Mouse (Mus musculus): ENCODE results near the gene Zfpm1. TPM values are rescaled to one million over a fixed set of nuclear protein-coding genes. Genes with fewer than 3 reads are reported as not detected.
"Not testable (repeated sequence)": the region's sequence is repeated elsewhere in the genome, so short reads cannot be mapped to it uniquely, and the experiment has no call there.

Gene Zfpm1
- polyA plus RNA-seq, 1 experiment = 24.6 TPM

- DNase-seq (ENCODE audit: low read depth, low spot score) = no peak
- 52% methylated on average over 7 of the region's 7 CpGs for WGBS
These were observed 37.8 kb downstream of the Zfpm1 start for GRCm38 (mm10) chr8:122319708-122320075.

GRCm38 (mm10) chr8:122320541-122320940 is 38.6 kb downstream of the Zfpm1 start:
- no peak for DNase-seq (ENCODE audit: low read depth, low spot score)
- WGBS = 66% methylated on average over 3 of the region's 3 CpGs

DNA sequence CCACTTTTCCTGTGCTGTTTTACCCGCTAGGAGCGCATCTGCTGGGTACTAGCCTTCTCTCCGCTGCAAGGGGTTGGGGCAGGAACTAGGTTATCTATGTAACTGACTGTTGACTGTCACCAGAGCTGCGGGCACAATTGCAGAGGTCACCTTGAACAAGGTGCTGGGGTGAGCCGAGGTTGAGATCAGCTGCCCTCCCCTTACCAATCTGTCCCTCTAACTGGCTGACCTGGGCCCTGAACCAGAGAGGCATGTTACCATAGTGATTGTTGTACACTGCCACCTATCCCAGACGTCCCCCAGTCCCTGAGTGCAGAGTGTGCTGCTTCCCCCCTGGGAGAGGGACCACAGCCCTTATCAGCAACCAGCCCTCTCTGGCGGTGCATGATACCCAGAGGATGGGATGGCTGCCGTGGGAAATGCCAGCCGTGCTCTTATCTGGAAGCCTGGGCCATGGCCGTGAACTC is 39.5 kb downstream of the Zfpm1 start:
- WGBS = 85% methylated on average over 10 of the region's 10 CpGs
- no peak for DNase-seq (ENCODE audit: low read depth, low spot score)

DNA sequence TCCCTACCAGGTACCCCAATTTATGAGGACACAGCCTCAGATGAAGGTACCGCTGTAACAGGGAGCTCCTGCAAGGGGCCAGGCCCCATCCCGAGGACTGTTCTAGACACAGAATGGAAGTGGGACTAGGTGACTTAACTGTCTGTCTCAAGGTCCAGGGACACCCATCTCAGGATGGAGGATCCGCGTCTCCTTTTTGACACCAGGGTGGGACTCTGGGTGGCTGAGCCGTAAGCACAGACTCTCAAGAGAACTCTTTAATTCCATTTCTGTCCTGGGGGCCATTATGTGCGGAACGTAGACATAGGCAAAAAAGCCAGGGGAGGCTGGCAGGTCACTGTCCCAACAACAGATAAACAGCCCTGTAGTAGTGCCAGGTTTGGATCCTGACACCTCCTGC is 40.2 kb downstream of the Zfpm1 start:
- DNase-seq (ENCODE audit: low read depth, low spot score) = no peak
- 92% methylated on average over 7 of the region's 7 CpGs for WGBS

GRCm38 (mm10) chr8:122322792-122323191 is 40.9 kb downstream of the Zfpm1 start:
- no peak for DNase-seq (ENCODE audit: low read depth, low spot score)
- WGBS = 67% methylated on average over 11 of the region's 11 CpGs

DNA sequence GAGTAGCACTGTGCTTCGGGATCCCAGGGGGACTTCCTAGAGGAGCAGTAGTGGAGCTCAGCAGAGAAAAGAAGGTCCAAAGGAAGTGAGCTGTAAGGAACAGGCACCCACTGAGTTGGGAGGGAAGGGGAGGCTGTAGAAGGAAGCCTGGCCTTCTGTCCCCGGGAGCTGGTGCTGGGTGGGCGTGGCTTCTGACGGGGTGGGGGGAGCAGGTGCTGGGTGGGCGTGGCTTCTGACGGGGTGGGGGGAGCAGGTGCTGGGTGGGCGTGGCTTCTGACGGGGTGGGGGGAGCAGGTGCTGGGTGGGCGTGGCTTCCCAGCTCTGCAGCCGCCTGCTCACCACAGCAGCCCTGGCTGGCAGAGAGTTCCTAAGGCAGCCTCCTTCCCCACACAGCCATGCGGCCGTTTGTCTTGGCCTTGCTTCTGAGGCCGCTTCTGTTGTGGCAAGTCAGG is 42.0 kb downstream of the Zfpm1 start:
- 18% methylated on average over 13 of the region's 13 CpGs for WGBS
- DNase-seq (ENCODE audit: low read depth, low spot score) = not testable (repeated sequence)

GRCm38 (mm10) chr8:122325196-122325595 is 43.3 kb downstream of the Zfpm1 start:
- WGBS = 82% methylated on average over 2 of the region's 2 CpGs
- DNase-seq (ENCODE audit: low read depth, low spot score) = no peak

GRCm38 (mm10) chr8:122326114-122326542 is 44.2 kb downstream of the Zfpm1 start:
- DNase-seq (ENCODE audit: low read depth, low spot score) = no peak
- 89% methylated on average over 14 of the region's 14 CpGs for WGBS

GRCm38 (mm10) chr8:122329072-122329471 is 47.1 kb downstream of the Zfpm1 start:
- 86% methylated on average over 8 of the region's 8 CpGs for WGBS
- DNase-seq (ENCODE audit: low read depth, low spot score) = no peak

GRCm38 (mm10) chr8:122329553-122330239 is 47.8 kb downstream of the Zfpm1 start:
- DNase-seq (ENCODE audit: low read depth, low spot score) = no peak
- WGBS = 91% methylated on average over 22 of the region's 22 CpGs

- WGBS = 69% methylated on average over 12 of the region's 12 CpGs
- no peak for DNase-seq (ENCODE audit: low read depth, low spot score)
These were observed 48.6 kb downstream of the Zfpm1 start for GRCm38 (mm10) chr8:122330446-122331133.

GRCm38 (mm10) chr8:122331134-122331523 is 49.2 kb downstream of the Zfpm1 start:
- 81% methylated on average over 3 of the region's 3 CpGs for WGBS
- no peak for DNase-seq (ENCODE audit: low read depth, low spot score)

GRCm38 (mm10) chr8:122332753-122333506 is 51.0 kb downstream of the Zfpm1 start:
- WGBS = 62% methylated on average over 6 of the region's 6 CpGs
- DNase-seq (ENCODE audit: low read depth, low spot score) = peak; percentile 53

DNA sequence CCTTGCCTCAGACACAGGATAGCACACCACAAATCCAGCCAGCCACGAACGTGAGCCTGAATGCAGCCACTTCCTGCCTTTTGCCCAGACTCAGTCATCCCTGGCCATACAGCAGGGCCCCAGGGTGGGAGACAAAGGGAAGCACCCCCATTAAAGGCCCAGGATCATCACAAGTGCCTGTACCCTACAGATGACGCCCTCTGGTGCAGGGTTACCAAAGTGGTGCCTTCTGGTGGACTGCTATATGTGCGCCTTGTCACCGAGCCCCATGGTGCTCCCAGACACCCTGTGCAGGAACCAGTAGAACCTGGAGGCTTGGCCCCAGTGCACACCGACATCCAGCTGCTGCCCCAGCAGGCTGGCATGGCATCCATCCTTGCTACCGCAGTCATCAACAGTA is 51.6 kb downstream of the Zfpm1 start:
- 90% methylated on average over 7 of the region's 7 CpGs for WGBS
- DNase-seq (ENCODE audit: low read depth, low spot score) = no peak

DNA sequence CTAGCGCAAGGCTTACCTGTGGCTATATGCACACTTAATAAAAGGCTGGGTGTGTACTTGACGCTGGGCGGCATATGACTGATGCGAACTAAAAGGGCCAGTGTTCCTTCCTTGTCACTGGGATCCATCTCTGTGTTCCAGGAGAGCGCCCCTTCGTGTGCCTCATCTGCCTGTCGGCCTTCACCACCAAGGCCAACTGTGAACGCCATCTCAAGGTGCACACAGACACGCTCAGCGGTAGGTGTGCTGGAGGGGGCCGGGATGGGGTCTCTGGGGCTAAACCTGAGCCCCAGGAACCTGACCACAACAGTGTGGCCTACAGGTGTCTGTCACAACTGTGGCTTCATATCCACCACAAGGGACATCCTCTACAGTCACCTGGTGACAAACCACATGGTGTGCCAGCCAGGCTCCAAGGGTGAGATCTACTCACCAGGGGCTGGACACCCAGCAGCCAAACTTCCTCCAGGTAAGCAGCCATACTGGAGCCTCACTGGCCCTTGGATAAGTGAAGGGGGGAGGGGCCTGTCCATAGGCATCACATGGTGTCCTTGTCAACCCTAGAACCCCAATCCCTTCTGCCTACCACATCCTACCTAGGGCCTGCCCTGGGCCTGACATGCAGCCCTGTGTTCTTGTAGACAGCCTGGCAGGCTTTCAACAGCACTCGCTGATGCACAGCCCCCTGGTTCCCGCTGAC is 53.0 kb downstream of the Zfpm1 start:
- no peak for DNase-seq (ENCODE audit: low read depth, low spot score)
- whole genome bisulfite sequencing = 95% methylated on average over 13 of the region's 13 CpGs

GRCm38 (mm10) chr8:122335638-122336250 is 53.8 kb downstream of the Zfpm1 start:
- 32% methylated on average over 57 of the region's 57 CpGs for WGBS
- no peak for DNase-seq (ENCODE audit: low read depth, low spot score)

GRCm38 (mm10) chr8:122336251-122336910 is 54.4 kb downstream of the Zfpm1 start:
- DNase-seq (ENCODE audit: low read depth, low spot score) = no peak
- WGBS = 27% methylated on average over 81 of the region's 81 CpGs

GRCm38 (mm10) chr8:122338852-122339251 is 56.9 kb downstream of the Zfpm1 start:
- DNase-seq (ENCODE audit: low read depth, low spot score) = no peak
- 60% methylated on average over 6 of the region's 6 CpGs for WGBS

- 69% methylated on average over 3 of the region's 3 CpGs for WGBS
- no peak for DNase-seq (ENCODE audit: low read depth, low spot score)
These were observed 58.8 kb downstream of the Zfpm1 start for GRCm38 (mm10) chr8:122340761-122341160.
